Mouse (Mus musculus): ENCODE data around the gene Ifnz. TPM values are rescaled to one million over a fixed set of nuclear protein-coding genes. Genes with fewer than 3 reads are reported as not detected.
A peak's percentile ranks its signal among the peaks of the same experiment; 100 is the strongest.
"Not testable (repeated sequence)": the region's sequence is repeated elsewhere in the genome, so short reads cannot be mapped to it uniquely, and the experiment has no call there.

Ifnz gene
- polyA plus RNA-seq, 1 experiment from 2014 or later, result 0.30 TPM

DNA sequence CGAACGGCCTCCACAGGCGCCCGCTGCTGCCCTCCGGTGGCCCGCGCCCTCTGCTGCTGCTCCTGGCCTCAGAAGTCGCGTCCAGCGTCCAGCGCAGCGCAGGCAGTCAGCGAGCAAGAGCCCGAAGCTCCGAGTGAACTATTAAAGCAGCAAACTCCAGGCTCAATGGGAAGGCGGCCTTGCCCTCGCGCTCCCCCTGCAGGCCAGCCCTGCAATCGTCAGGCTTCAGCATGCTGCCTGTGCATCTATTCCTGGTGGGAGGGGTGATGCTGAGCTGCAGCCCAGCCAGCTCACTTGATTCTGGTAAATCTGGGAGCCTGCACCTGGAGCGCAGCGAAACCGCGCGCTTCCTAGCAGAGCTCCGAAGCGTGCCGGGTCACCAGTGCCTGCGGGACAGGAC lies 6.5 kb downstream of the Ifnz start, which contains the start of gene Gm13277:
Gene Gm13277 (plus strand): TSS at position 231 of the 400 bp plus-strand sequence.
- H3K27ac ChIP-seq; H3K27me3 ChIP-seq; ATAC-seq (ENCODE audit: insufficient number of reproducible peaks, insufficient read depth, low FRiP score, low TSS enrichment, low read depth); H3K4me3 ChIP-seq (replicated peaks); H3K36me3 ChIP-seq; H3K9ac ChIP-seq (replicated peaks); H3K9me3 ChIP-seq; H3K4me2 ChIP-seq; H3K4me1 ChIP-seq (replicated peaks): not testable (repeated sequence)
- WGBS, result 0% methylated on average over 4 of the region's 28 CpGs

- not testable (repeated sequence) for H3K9me3 ChIP-seq; H3K9ac ChIP-seq (replicated peaks); H3K27me3 ChIP-seq; H3K4me3 ChIP-seq (replicated peaks); ATAC-seq (ENCODE audit: insufficient number of reproducible peaks, insufficient read depth, low FRiP score, low TSS enrichment, low read depth); H3K4me2 ChIP-seq; H3K36me3 ChIP-seq; H3K27ac ChIP-seq; H3K4me1 ChIP-seq (replicated peaks)
- no CpG with 5 or more reads among the region's 28 CpGs for WGBS
These were observed 9.3 kb downstream of the Ifnz start, which contains the start of gene Gm13278 for GRCm38 (mm10) chr4:88791250-88791649. Gene Gm13278, plus strand, starts transcription at chr4:88791550.

DNA sequence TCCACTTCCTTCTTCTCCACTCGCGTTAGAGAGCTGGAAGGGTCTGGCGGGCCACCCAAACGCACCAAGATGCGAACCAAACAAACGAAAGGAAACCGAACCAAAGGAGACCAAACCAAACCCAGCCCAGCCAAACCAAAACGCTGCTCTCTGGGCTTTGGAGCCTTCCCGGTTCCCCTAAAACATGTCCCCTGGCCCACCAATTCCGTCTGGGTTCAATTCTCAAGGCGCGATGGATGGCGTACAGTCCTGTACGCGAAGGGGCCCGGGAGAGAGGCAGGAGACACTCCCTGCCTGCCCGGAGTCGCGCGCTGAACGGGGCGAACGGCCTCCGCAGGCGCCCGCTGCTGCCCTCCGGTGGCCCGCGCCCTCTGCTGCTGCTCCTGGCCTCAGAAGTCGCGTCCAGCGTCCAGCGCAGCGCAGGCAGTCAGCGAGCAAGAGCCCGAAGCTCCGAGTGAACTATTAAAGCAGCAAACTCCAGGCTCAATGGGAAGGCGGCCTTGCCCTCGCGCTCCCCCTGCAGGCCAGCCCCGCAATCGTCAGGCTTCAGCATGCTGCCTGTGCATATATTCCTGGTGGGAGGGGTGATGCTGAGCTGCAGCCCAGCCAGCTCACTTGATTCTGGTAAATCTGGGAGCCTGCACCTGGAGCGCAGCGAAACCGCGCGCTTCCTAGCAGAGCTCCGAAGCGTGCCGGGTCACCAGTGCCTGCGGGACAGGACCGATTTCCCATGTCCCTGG lies 12.2 kb downstream of the Ifnz start, which contains the start of gene Gm13275:
Gene Gm13275 (plus strand): TSS at position 552 of the 740 bp plus-strand sequence.
- H3K4me3 ChIP-seq (replicated peaks); H3K4me2 ChIP-seq; H3K9ac ChIP-seq (replicated peaks); H3K27ac ChIP-seq; H3K36me3 ChIP-seq; ATAC-seq (ENCODE audit: insufficient number of reproducible peaks, insufficient read depth, low FRiP score, low TSS enrichment, low read depth); H3K9me3 ChIP-seq; H3K4me1 ChIP-seq (replicated peaks); H3K27me3 ChIP-seq: not testable (repeated sequence)
- WGBS, result 0% methylated on average over 18 of the region's 52 CpGs

GRCm38 (mm10) chr4:88797097-88797496 lies 15.2 kb downstream of the Ifnz start, which contains the start of gene Gm13279:
Gene Gm13279, plus strand, starts transcription at chr4:88797397.
- not testable (repeated sequence) for ATAC-seq (ENCODE audit: insufficient number of reproducible peaks, insufficient read depth, low FRiP score, low TSS enrichment, low read depth); H3K27me3 ChIP-seq; H3K4me1 ChIP-seq (replicated peaks); H3K27ac ChIP-seq; H3K9me3 ChIP-seq; H3K9ac ChIP-seq (replicated peaks); H3K4me3 ChIP-seq (replicated peaks); H3K4me2 ChIP-seq; H3K36me3 ChIP-seq
- no CpG with 5 or more reads among the region's 28 CpGs for WGBS

GRCm38 (mm10) chr4:88799365-88799764 lies 17.4 kb downstream of the Ifnz start, which contains the start of gene Gm13285:
Gene Gm13285, plus strand, starts transcription at chr4:88799665.
- not testable (repeated sequence) for H3K4me2 ChIP-seq; ATAC-seq (ENCODE audit: insufficient number of reproducible peaks, insufficient read depth, low FRiP score, low TSS enrichment, low read depth); H3K9ac ChIP-seq (replicated peaks); H3K9me3 ChIP-seq; H3K36me3 ChIP-seq; H3K4me3 ChIP-seq (replicated peaks); H3K4me1 ChIP-seq (replicated peaks); H3K27ac ChIP-seq; H3K27me3 ChIP-seq
- WGBS, result 11% methylated on average over 5 of the region's 7 CpGs

DNA sequence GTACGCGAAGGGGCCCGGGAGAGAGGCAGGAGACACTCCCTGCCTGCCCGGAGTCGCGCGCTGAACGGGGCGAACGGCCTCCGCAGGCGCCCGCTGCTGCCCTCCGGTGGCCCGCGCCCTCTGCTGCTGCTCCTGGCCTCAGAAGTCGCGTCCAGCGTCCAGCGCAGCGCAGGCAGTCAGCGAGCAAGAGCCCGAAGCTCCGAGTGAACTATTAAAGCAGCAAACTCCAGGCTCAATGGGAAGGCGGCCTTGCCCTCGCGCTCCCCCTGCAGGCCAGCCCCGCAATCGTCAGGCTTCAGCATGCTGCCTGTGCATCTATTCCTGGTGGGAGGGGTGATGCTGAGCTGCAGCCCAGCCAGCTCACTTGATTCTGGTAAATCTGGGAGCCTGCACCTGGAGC lies 21.0 kb downstream of the Ifnz start, which contains the start of gene Gm13287:
Gene Gm13287 (plus strand): TSS at position 301 of the 400 bp plus-strand sequence.
- WGBS, result no CpG with 5 or more reads among the region's 29 CpGs
- H3K4me1 ChIP-seq (replicated peaks); H3K9ac ChIP-seq (replicated peaks); ATAC-seq (ENCODE audit: insufficient number of reproducible peaks, insufficient read depth, low FRiP score, low TSS enrichment, low read depth); H3K4me3 ChIP-seq (replicated peaks); H3K27me3 ChIP-seq; H3K27ac ChIP-seq; H3K36me3 ChIP-seq; H3K9me3 ChIP-seq: not testable (repeated sequence)
- H3K4me2 ChIP-seq, result peak within 1 kb of the TSS; percentile 19; the same call in 1 of the 2 replicates

DNA sequence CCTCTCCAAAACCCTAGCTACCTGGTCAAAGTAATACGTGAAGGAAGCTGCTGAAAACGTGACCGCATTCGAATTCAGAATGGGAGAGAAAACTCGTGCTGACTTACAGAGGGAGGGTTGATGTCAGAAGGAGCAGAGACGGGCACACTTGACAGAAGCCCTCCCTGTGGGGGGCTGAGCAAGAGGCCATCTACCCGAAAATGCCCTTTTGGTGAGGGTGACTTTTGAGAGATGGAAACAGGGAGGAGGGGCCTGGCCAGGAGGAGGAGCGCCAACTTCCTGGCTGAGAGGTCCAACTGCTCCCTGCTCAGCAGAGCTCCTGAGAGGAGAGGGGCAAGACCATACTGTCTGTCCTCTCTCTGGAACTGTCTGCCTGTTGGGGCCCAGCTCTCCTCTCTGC lies 23.3 kb downstream of the Ifnz start, which contains the start of gene Gm13288:
Gene Gm13288 (plus strand): TSS at position 301 of the 400 bp plus-strand sequence.
- H3K4me2 ChIP-seq, result peak within 1 kb of the TSS; percentile 36; the same call in 1 of the 2 replicates
- not testable (repeated sequence) for H3K27ac ChIP-seq; H3K9ac ChIP-seq (replicated peaks); H3K4me1 ChIP-seq (replicated peaks); H3K9me3 ChIP-seq; H3K27me3 ChIP-seq; H3K36me3 ChIP-seq; ATAC-seq (ENCODE audit: insufficient number of reproducible peaks, insufficient read depth, low FRiP score, low TSS enrichment, low read depth)
- WGBS, result no CpG with 5 or more reads among the region's 8 CpGs
- H3K4me3 ChIP-seq (replicated peaks), result 0 out of 2 replicates have a peak within 1 kb of the TSS, but pooled peaks have one; percentile 26

- not testable (repeated sequence) for H3K9ac ChIP-seq (replicated peaks); H3K9me3 ChIP-seq; H3K36me3 ChIP-seq; H3K4me1 ChIP-seq (replicated peaks); ATAC-seq (ENCODE audit: insufficient number of reproducible peaks, insufficient read depth, low FRiP score, low TSS enrichment, low read depth); H3K27ac ChIP-seq; H3K27me3 ChIP-seq
- WGBS, result 0% methylated on average over 8 of the region's 34 CpGs
- Histone ChIP-seq H3K4me3 (replicated peaks) (0 out of 2 replicates have a peak overlapping the region, but pooled peaks have one; percentile 26), H3K4me2 (peak overlapping the region; percentile 36; the same call in 1 of the 2 replicates)
These were observed 23.8 kb downstream of the Ifnz start for GRCm38 (mm10) chr4:88805761-88806160.

- Histone ChIP-seq H3K4me2 (no peak within 1 kb of the TSS), H3K36me3 (no peaks in the 10 kb centered on the region), H3K27me3 (no peaks in the 10 kb centered on the region; the same call in 1 of the 2 replicates), H3K9ac (replicated peaks) (no peak within 1 kb of the TSS), H3K4me1 (replicated peaks) (no peaks in the 10 kb centered on the region), H3K4me3 (replicated peaks) (no peak within 1 kb of the TSS), H3K27ac (no peak within 1 kb of the TSS), H3K9me3 (no peaks in the 10 kb centered on the region)
- no peak for ATAC-seq (ENCODE audit: insufficient number of reproducible peaks, insufficient read depth, low FRiP score, low TSS enrichment, low read depth)
- 66% methylated on average over 3 of the region's 3 CpGs for WGBS
These were observed 34.0 kb downstream of the Ifnz start, which contains the start of gene Ifna7 for GRCm38 (mm10) chr4:88815928-88816327. Gene Ifna7, plus strand, starts transcription at chr4:88816228.

DNA sequence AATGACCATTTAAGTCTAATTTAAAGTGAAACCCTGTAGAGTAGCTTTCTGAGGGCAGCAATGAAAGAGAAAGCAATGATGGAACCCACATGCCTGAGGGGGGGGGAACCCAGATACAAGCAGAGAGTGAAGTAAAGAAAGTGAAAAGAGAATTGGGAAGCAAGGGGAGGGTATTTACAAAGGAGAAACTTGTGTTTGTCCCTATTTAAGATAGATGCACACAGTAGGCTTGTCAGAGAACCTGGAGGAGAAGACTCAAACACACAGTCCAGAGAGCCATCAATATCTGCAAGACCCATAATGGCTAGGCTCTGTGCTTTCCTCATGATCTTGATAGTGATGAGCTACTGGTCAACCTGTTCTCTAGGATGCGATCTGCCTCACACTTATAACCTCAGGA lies 37.7 kb downstream of the Ifnz start, which contains the start of gene Ifna11:
Gene Ifna11 (plus strand): TSS at position 301 of the 400 bp plus-strand sequence.
- Histone ChIP-seq H3K27ac (no peak within 1 kb of the TSS), H3K9ac (replicated peaks) (no peak within 1 kb of the TSS), H3K4me2 (no peak within 1 kb of the TSS), H3K4me1 (replicated peaks) (no peaks in the 10 kb centered on the region), H3K9me3 (no peaks in the 10 kb centered on the region), H3K36me3 (no peaks in the 10 kb centered on the region), H3K27me3 (no peaks in the 10 kb centered on the region; the same call in 1 of the 2 replicates), H3K4me3 (replicated peaks) (no peak within 1 kb of the TSS)
- 83% methylated on average over 1 of the region's 1 CpGs for WGBS
- no peak for ATAC-seq (ENCODE audit: insufficient number of reproducible peaks, insufficient read depth, low FRiP score, low TSS enrichment, low read depth)

DNA sequence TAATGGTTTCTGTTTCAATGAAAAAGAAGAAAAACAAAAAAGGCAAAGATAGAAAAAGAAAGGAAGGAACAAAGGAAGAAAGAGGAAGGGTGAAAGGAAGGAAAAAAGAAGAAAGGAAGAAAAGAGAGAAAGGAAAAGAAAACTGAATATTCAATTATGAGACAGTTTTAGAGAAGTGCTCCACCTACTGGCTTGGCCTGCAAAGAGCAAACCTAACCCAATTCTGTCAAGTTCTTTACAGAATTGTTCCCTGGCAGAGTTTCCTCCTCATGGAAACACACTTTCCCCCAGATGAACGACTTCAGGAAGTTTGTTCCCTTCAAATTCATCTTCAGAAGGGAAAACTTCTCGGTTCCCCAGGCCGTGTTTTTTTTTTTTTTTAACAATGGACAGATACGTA lies 41.1 kb downstream of the Ifnz start:
- no peaks in the 10 kb centered on the region for H3K4me1 ChIP-seq (replicated peaks)
- H3K4me2 ChIP-seq, result no peak overlapping the region
- H3K9me3 ChIP-seq, result no peaks in the 10 kb centered on the region
- H3K36me3 ChIP-seq, result no peaks in the 10 kb centered on the region
- no peak for ATAC-seq (ENCODE audit: insufficient number of reproducible peaks, insufficient read depth, low FRiP score, low TSS enrichment, low read depth)
- WGBS, result 26% methylated on average over 4 of the region's 4 CpGs
- H3K27ac ChIP-seq, result no peak overlapping the region
- no peaks in the 10 kb centered on the region for H3K27me3 ChIP-seq
- H3K4me3 ChIP-seq (replicated peaks), result no peak overlapping the region
- no peak overlapping the region for H3K9ac ChIP-seq (replicated peaks)
